Mouse (Mus musculus) heart, adult 11 months (tissue): Measurements from ENCODE around the gene Nudcd3.
A peak's percentile ranks its signal among the peaks of the same experiment; 100 is the strongest.

Experiments
- DNase-seq: peaks from one replicate; pipeline ENCODE4 v3.0.0; 2022

Gene Nudcd3

GRCm38 (mm10) chr11:6177781-6178420, 22.3 kb downstream of the Nudcd3 start:
- no peak for DNase-seq

GRCm38 (mm10) chr11:6175506-6175905, 24.7 kb downstream of the Nudcd3 start:
- DNase-seq, result no peak

GRCm38 (mm10) chr11:6174719-6175118, 25.5 kb downstream of the Nudcd3 start:
- DNase-seq, result peak; percentile 96

- DNase-seq, result peak; percentile 74
These were observed 31.1 kb downstream of the Nudcd3 start for GRCm38 (mm10) chr11:6169041-6169663.

- DNase-seq, result peak; percentile 86
These were observed 33.9 kb downstream of the Nudcd3 start for GRCm38 (mm10) chr11:6166351-6166750.

- peak; percentile 79 for DNase-seq
These were observed 34.7 kb downstream of the Nudcd3 start for GRCm38 (mm10) chr11:6165391-6166081.

- DNase-seq, result peak; percentile 61
These were observed 35.4 kb downstream of the Nudcd3 start for GRCm38 (mm10) chr11:6164781-6165180.

- DNase-seq, result peak; percentile 62
These were observed 36.5 kb downstream of the Nudcd3 start for GRCm38 (mm10) chr11:6163706-6164105.

GRCm38 (mm10) chr11:6163062-6163461, 37.2 kb downstream of the Nudcd3 start:
- peak; percentile 21 for DNase-seq

GRCm38 (mm10) chr11:6161549-6161948, 38.7 kb downstream of the Nudcd3 start:
- no peak for DNase-seq

- peak; percentile 65 for DNase-seq
These were observed 39.4 kb downstream of the Nudcd3 start for GRCm38 (mm10) chr11:6160663-6161271.

- peak; percentile 87 for DNase-seq
These were observed 40.4 kb downstream of the Nudcd3 start for GRCm38 (mm10) chr11:6159704-6160275.

GRCm38 (mm10) chr11:6158515-6158914, 41.7 kb downstream of the Nudcd3 start:
- peak; percentile 64 for DNase-seq

- peak; percentile 92 for DNase-seq
These were observed 43.1 kb downstream of the Nudcd3 start for GRCm38 (mm10) chr11:6157119-6157518.

GRCm38 (mm10) chr11:6156651-6157050, 43.6 kb downstream of the Nudcd3 start:
- peak; percentile 94 for DNase-seq

GRCm38 (mm10) chr11:6154211-6154701, 46.0 kb downstream of the Nudcd3 start:
- DNase-seq, result peak; percentile 85

- DNase-seq, result no peak
These were observed 47.4 kb downstream of the Nudcd3 start for GRCm38 (mm10) chr11:6152864-6153263.

- DNase-seq, result peak; percentile 16
These were observed 61.8 kb downstream of the Nudcd3 start for GRCm38 (mm10) chr11:6138233-6138950.

GRCm38 (mm10) chr11:6132886-6133285, 67.3 kb downstream of the Nudcd3 start:
- no peak for DNase-seq

- DNase-seq, result no peak
These were observed 69.6 kb downstream of the Nudcd3 start for GRCm38 (mm10) chr11:6130578-6130977.

- DNase-seq, result no peak
These were observed 76.6 kb downstream of the Nudcd3 start for GRCm38 (mm10) chr11:6123605-6124120.

GRCm38 (mm10) chr11:6122631-6123030, 77.6 kb downstream of the Nudcd3 start:
- no peak for DNase-seq
